Mouse (Mus musculus) megakaryocyte, embryonic 14.5 days (primary cell): ENCODE data around the gene Fgf14. TPM values are rescaled to one million over a fixed set of nuclear protein-coding genes. Genes with fewer than 3 reads are reported as not detected.
"Not testable (repeated sequence)": the region's sequence is repeated elsewhere in the genome, so short reads cannot be mapped to it uniquely, and the experiment has no call there.

Source experiments
- H3K27me3 ChIP-seq: replicated peaks from 2 replicates; pipeline ENCODE3; 2012; ENCODE audit warnings: inconsistent platforms
- H3K36me3 ChIP-seq: replicated peaks from 2 replicates; pipeline ENCODE3; 2012; ENCODE audit warnings: low read length, inconsistent platforms, mixed read lengths
- H3K4me1 ChIP-seq: 2 replicates; pipeline ENCODE4 v1.6.1; 2012; ENCODE audit warnings: inconsistent platforms
- H3K4me3 ChIP-seq: replicated peaks from 2 replicates; pipeline ENCODE3; 2012; ENCODE audit warnings: moderate library complexity, mild to moderate bottlenecking, inconsistent platforms
- H3K9me3 ChIP-seq: 2 replicates; pipeline ENCODE4 v1.6.1; 2012; ENCODE audit warnings: inconsistent platforms
- FLI1 ChIP-seq: IDR thresholded peaks from 2 replicates; pipeline ENCODE4 v1.6.1; 2012; ENCODE audit warnings: low read length, inconsistent platforms, mixed read lengths
- GATA1 ChIP-seq: IDR thresholded peaks from 3 replicates; pipeline ENCODE4 v1.6.1; 2012; ENCODE audit warnings: mixed read lengths, low read length, inconsistent platforms, borderline replicate concordance
- polyA plus RNA-seq: library from polyadenylated mRNA; stranded (reverse); fragments of >175 nt; gene quantifications from 2 replicates; pipeline ENCODE4 v1.2.3, GENCODE M21; 2012; ENCODE audit warnings: low replicate concordance; ENCODE audit not compliant: insufficient read depth

Fgf14 gene
- polyA plus RNA-seq, 1 experiment, result not detected

DNA sequence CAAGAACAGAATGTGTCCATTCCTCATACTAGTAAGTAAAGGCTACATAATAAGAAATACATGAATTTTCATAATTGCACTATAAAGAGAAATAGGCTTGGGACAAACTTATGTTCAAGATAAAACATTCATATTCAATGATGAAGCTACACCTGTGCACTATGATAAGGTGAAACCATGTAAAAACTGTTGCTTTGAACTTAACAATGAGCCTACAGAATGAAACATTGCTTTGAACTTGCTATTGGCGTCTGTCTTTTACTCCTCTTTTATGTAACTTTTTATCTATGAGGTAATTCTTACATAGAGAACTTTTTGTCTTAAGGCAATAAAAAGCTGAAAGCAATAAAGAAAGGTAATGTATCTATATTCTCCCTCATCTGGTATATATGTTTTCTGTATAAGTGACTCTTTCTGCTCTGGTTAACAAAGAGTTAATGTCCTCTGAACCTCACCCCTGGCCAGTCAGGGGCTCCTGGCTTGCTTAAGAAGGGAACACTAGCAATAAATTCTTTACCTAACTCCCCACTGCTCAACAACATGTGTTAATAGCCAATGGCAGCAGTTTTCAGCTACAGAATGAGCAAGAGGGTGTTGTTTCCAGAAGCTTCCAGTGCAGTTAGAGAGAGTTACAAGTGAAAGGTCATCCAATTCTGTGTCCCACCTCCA, 569.6 kb downstream of the Fgf14 start:
- TF ChIP-seq FLI1, result no peak
- TF ChIP-seq GATA1, result no peak
- H3K36me3 ChIP-seq, result no peaks in the 10 kb centered on the region
- no peaks in the 10 kb centered on the region for H3K9me3 ChIP-seq

DNA sequence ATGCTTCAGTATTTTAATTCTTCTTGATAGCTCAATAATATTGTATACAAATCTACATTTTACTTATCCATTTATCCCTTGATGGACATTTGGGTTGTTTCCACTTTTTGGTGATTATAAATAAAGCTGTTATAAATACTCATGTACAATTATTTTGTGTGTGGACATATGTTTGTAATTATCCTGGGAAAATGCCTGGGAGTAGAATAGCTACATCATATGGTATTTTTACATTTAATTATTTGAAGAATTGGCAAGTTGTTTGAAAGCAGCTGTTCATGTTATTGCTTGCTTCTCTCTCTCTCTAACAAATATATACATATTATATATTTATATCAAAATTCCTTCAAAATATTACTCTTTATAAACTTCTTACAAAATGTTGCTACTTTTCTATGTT, 593.8 kb downstream of the Fgf14 start:
- no peaks in the 10 kb centered on the region for H3K27me3 ChIP-seq
- no peaks in the 10 kb centered on the region for H3K9me3 ChIP-seq
- no peaks in the 10 kb centered on the region for H3K36me3 ChIP-seq
- H3K4me1 ChIP-seq, result no peaks in the 10 kb centered on the region
- no peak overlapping the region for H3K4me3 ChIP-seq
- TF ChIP-seq GATA1 (no peak), FLI1 (no peak)

More for the DNA sequence above, 569.6 kb downstream of the Fgf14 start:
- Histone ChIP-seq H3K27me3 (no peaks in the 10 kb centered on the region), H3K4me3 (no peak overlapping the region), H3K4me1 (no peaks in the 10 kb centered on the region)

DNA sequence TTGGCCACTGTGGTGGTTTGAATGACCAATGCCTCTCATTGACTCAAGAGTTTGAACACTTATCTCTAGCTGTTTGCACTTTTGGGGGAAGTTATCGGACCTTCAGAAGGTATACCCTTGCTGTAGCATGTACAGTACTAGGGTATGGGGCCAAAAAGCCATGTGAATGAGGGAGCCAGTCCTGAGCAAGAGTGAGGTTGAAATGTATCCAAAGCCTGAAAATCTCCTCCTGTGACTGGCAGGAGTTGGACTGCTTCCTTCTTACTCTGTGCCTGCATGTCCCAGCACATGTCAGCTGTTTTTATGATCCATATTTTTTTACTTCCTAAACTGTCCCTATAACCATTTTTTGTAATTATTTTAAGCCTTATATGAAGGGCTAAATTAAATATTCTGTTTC, 632.9 kb downstream of the Fgf14 start:
- peaks cover 3% of the 10 kb centered on the region; the same call in 1 of the 2 replicates for H3K9me3 ChIP-seq
- TF ChIP-seq FLI1 (no peak), GATA1 (no peak)
- H3K27me3 ChIP-seq, result no peaks in the 10 kb centered on the region
- no peaks in the 10 kb centered on the region for H3K36me3 ChIP-seq
- no peak overlapping the region for H3K4me3 ChIP-seq
- H3K4me1 ChIP-seq, result no peaks in the 10 kb centered on the region

DNA sequence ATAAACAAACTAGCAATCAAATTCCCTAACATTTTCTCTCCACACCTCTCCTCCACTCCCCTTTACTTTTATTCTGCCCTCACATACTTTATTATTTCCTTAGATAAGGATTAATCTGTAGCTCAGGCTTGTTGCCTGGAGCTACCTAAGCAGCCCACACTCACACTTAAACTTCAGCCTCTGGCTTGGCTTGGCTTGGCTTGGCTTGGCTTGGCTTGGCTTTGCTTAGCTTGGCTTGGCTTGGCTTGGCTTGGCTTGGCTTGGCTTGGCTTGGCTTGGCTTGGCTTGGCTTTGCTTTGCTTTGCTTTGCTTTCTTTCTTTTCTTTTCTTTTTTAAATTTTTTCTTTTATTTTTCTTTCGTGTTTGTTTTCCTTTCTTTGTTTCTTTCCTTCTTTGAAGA, 636.3 kb downstream of the Fgf14 start:
- H3K4me3 ChIP-seq, result no peak overlapping the region
- H3K4me1 ChIP-seq, result no peaks in the 10 kb centered on the region
- H3K36me3 ChIP-seq, result no peaks in the 10 kb centered on the region
- H3K27me3 ChIP-seq, result no peaks in the 10 kb centered on the region
- TF ChIP-seq FLI1 (no peak), GATA1 (no peak)
- peaks cover 3% of the 10 kb centered on the region; the same call in 1 of the 2 replicates for H3K9me3 ChIP-seq

DNA sequence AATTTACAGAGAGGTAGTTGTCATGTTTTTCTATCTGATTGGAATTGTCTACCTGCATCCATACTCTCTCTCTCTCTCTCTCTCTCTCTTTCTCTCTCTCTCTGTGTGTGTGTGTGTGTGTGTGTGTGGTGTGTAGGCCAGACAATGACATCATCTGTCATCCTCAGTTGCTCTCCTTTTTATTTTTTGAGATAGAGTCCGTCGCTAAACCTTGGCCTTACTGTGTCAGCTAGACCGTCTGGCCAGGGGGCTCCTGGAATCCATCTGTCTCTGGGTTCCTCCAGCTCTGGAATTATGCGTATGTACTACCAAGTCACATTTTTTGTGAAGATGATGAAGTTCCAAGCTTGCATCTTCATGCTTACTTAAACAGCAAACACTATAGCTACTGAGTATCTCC, 639.5 kb downstream of the Fgf14 start:
- Histone ChIP-seq H3K36me3 (no peaks in the 10 kb centered on the region), H3K4me3 (no peak overlapping the region), H3K9me3 (0 out of 2 replicates have a peak, but pooled peaks cover under 1% of the 10 kb centered on the region), H3K4me1 (no peaks in the 10 kb centered on the region), H3K27me3 (no peaks in the 10 kb centered on the region)
- TF ChIP-seq GATA1 (no peak), FLI1 (no peak)

DNA sequence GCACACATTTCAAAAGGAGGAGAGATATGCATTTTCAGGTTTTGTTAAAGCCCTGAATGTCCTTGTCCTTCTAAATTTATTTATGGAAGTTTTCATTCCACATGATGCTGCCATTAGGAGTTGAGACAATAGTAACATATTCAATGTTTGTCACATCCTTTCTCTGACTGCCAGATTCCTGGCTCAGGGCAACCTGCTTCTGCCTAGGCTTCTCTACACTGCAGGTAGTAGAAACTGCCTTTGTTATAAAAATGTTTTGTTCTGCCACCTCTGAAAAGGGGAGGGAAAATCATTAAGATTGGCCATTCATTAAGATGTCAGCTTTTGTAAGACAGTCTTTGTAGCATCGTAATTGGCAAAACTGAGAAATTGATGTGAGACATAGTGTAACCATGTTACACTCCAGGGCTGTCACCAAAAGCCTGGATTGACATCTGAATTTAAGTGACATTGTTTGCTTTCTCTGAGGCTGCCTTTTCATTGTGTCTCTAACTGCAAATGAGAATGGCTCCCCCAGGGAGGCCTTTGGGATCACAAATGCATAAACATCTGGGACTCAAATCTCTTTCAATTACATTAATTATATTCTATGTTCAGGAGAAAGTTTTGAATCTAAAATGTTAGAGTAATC, 640.2 kb downstream of the Fgf14 start:
- H3K4me1 ChIP-seq, result no peaks in the 10 kb centered on the region

DNA sequence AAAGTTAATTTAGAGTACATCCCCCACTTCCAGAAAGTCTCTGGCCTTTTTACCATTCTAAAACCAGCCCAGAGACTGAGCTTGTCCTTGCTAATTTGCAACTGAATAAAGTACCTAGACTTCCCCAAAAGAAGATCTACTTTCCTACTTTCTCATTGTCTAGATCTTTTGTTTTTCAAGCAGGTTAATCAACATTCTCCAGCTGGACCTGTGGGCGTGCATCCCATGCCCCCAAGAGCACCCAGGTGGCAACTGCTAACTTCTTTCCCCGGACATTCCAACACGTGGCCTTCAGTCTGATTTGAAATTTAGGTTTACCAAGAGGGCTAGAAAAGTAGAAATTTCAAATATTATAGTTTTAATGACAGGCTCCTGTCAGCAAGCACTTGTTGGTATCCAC, 643.6 kb downstream of the Fgf14 start:
- not testable (repeated sequence) for H3K4me1 ChIP-seq, H3K27me3 ChIP-seq, H3K4me3 ChIP-seq, H3K9me3 ChIP-seq, H3K36me3 ChIP-seq

More for the DNA sequence above, 640.2 kb downstream of the Fgf14 start:
- Histone ChIP-seq H3K36me3 (no peaks in the 10 kb centered on the region), H3K9me3 (no peaks in the 10 kb centered on the region), H3K4me3 (no peak overlapping the region), H3K27me3 (no peaks in the 10 kb centered on the region)
- TF ChIP-seq FLI1, result no peak
- no peak for TF ChIP-seq GATA1

DNA sequence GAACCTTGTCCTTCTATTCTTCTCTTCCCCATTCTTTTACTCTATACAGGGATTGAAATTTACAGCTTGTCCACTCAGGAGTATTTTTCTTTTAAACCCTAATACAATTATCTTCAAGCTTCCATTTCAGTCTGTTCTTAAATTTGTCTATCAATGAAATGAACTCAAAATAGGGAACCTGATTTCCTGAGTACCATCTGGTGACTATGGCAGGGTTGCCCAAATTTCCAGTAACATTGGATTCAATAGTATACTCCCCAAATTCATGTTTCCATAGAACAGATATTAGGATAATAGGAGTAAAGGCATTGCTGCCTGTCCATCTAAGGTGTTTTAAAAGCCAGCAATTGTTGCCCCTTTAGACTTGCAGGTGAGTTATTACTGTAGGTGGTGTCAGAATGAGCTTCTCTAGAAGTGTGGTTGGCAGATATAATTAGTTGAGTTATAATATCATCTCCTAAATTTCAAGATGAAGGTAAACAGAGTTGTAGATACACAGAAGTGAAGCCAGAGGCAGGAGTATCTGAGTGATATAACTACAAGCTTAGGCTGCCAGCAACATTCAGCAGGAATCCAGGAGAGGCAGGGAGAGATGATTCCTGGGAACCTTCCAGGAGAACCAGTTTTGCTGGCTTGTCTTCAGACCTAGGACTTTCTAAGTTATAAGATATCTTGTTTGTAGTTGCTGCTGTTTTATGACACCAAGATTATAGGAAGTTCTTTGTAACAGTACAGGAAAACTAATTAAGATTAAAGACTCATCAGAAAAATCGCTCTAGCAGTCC, 648.8 kb downstream of the Fgf14 start:
- no peaks in the 10 kb centered on the region for H3K4me1 ChIP-seq
- no peaks in the 10 kb centered on the region for H3K9me3 ChIP-seq
- H3K27me3 ChIP-seq, result no peaks in the 10 kb centered on the region
- no peak overlapping the region for H3K4me3 ChIP-seq
- no peaks in the 10 kb centered on the region for H3K36me3 ChIP-seq
- TF ChIP-seq FLI1 (no peak), GATA1 (no peak)

DNA sequence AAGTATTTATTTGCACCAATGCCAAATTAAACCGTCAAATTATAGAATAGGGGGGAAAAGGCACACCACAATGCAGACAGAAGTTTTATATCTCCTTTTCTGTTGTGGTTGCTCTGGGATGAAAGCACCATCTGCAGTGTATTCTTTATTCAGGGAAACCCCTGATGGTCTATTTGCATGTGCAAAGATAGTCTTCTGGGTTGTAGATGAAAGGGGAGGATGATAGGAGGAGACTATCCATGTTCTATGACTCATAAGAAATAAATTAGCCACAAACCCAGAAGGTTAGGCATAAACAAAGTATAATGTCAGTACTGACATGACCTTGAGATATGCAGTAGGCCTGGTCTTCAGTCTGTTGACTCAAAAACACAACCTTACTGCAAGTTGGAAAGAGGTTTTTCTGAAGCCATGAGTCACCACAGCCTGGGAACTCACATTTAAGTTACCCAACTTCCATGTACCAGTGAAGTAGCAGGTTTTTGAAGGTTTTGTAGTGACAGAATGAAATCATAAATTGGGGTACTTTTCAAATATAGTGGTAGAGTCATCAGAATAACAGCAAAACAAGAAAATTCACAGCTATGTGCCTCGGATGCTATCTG, 686.2 kb downstream of the Fgf14 start:
- H3K27me3 ChIP-seq, result no peaks in the 10 kb centered on the region
- H3K4me1 ChIP-seq, result no peaks in the 10 kb centered on the region
- H3K4me3 ChIP-seq, result no peak overlapping the region
- H3K36me3 ChIP-seq, result no peaks in the 10 kb centered on the region
- TF ChIP-seq GATA1 (no peak), FLI1 (no peak)
- H3K9me3 ChIP-seq, result no peaks in the 10 kb centered on the region

DNA sequence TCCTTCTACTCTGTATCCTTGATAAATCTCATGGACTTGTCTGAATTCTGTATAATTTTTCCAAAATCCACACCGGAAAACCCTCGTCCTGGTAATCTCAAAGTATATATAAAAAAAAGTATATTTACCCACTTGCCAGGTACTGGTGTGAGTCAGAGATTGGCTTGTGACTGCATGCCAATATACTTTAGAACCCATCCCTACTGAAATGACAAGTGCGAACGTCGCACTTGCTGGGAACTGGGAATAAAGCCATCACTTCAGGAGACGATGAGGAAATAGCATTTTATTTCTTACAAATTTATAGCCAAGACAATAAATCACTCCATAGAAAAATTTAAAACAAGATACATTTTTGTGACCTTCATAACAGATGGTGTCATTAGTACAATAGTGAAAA, 708.9 kb downstream of the Fgf14 start:
- no peaks in the 10 kb centered on the region for H3K27me3 ChIP-seq
- no peaks in the 10 kb centered on the region for H3K9me3 ChIP-seq
- TF ChIP-seq FLI1, result no peak
- no peaks in the 10 kb centered on the region for H3K4me1 ChIP-seq
- H3K36me3 ChIP-seq, result no peaks in the 10 kb centered on the region
- H3K4me3 ChIP-seq, result no peak overlapping the region
